Mouse (Mus musculus) heart, postnatal 25 days (tissue): ENCODE data around the gene Map2k5. TPM values are rescaled to one million over a fixed set of nuclear protein-coding genes. Genes with fewer than 3 reads are reported as not detected.

Source experiments
- DNase-seq: peaks from one replicate; pipeline ENCODE4 v3.0.0; 2022; ENCODE audit warnings: low spot score
- intact Hi-C: fragments of 180-260 bp; cut with DNase I; formaldehyde crosslinking; loops from one replicate; pipeline ENCODE4 v1.15.1; 2025
- total RNA-seq, 2 experiments: library from RNA; stranded (reverse); gene quantifications; 2 replicates each; pipeline ENCODE4 v1.2.3; 2021

Gene Map2k5
- total RNA-seq, 2 experiments from 2014 or later: 18.7 to 19.8 TPM

DNA sequence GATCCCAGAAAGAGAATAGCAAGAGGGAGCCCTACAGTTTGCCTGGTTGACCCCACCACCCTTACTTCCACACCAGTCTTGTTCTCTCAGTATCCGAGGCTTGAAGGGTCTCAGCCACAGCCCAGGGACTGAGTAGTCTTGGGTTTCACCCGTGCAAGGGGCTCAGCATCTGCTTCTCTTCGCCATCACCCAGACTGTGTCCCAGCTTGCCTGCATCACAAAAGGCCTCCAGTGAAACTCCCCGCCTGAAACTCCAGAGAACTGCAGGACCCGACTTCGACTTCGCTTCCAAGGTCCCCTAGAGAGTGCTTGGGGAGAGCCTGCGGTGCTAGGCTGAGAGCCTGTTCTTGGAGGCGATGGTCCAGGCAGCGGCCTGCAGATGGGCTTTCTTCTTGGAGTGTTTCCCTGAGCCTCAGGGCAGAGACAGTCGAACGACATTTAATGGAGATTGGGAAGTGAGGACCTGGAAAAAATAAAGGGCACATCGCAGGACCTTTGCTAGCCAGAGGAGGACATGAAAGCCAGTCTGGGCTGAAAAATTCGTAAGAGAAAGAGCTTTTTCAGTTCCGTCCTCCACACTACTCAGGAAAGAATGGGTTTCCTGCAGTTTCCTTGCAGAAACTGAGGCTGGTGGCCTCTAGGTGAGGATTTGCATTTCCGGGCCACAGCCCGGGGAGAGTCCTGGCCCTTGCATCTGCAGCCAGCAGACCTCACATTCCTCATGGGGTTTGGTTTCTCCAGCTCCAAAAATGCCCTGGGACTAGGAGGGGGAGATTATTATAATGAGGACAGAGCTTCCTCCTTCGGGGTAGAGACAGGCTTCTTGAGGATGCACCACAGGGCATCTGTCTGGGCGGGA is 240.7 kb downstream of the Map2k5 start:
- intact Hi-C loops: loop anchor here (1.0 to 5.0 kb wide), 3 partner anchors 325 to 705 kb away; partner anchors contain the start of genes Aagab and Iqch

DNA sequence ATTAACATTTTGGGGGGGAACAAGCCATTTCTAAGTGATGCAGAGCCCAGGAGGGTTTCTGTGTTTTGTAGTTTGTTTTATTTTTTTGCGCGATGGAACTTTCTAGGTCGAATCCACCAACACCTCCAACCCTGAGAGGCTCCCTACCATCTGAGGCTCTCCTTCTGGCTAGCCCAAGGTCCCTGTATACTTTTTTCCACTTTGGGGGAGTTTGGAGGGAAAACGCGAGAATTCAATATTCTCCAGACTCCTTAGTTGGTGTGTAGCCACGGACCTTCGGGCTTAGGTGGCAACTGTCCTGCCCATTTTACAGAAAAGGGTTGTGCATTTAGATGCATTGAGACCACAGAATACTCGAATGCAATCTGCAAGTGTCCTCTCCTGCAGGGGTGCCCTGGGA is 241.5 kb downstream of the Map2k5 start:
- no peak for DNase-seq
- intact Hi-C loops: loop anchor here (1.0 to 5.0 kb wide), 3 partner anchors 326 to 706 kb away; partner anchors contain the start of genes Aagab and Iqch

More for the DNA sequence above, 240.7 kb downstream of the Map2k5 start:
- no peak for DNase-seq

DNA sequence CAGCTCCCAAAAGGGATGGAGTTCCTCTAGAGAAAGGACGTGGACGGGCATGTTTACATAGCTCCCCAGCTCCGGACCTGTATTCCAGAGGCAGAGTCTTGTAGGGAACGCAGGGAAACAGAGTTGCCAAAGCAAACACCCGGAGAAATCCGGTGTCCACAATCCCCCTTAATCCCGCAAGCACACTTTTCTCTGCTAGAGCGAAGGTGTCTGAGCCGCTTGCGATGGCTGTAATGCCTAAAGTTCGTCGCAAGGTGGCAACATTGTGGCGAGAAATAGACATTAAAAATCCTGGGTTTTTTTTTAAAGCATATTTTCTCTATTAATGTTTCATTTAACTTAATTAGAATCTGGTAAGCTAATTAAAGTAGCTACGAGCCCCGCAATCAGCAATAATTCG is 241.9 kb downstream of the Map2k5 start:
- intact Hi-C loops: loop anchor here (1.0 to 5.0 kb wide), 3 partner anchors 326 to 706 kb away; partner anchors contain the start of genes Aagab and Iqch
- no peak for DNase-seq

DNA sequence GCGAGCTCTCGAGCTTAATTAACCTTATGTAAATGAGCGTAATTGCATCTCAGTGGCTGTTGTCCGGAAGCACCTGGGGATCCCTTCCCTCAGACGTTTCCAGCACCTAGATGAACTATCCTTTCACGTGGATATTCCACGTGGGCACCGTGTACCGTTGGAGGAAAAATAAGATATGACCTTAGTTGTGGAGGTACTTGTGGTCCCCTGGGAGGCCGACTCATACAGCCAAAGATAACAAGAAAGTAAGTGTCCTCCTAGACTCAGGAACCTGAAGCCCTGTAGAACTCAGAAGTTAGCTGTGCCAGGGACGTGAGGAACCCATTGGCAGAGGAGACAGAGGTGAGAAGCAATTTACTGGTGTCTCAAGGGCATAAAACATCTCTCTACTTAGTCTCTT is 242.3 kb downstream of the Map2k5 start:
- DNase-seq: no peak
- intact Hi-C loops: loop anchor here (5.0 kb wide), 2 partner anchors 467 to 707 kb away; partner anchors contain the start of genes Aagab and Iqch

DNA sequence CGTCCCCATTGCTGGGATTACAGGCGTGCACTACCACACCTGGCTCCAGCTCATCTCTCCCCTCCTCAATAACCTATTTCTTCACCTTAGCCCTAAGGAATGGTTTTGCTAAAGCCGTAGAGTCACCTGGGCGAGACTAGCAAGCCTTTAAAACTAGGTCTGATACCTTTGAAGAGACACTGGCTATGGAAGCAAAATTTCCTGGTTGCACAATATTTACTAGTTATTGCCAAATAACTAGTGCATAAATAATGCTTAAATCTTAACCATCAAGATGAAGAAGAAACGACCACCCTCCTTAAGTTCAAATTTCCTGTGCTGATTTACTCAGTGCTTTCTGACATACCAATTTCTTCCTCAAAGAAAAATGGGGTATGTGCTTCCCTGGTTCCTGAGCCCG is 244.0 kb downstream of the Map2k5 start:
- intact Hi-C loops: no loop called here
- DNase-seq: no peak

DNA sequence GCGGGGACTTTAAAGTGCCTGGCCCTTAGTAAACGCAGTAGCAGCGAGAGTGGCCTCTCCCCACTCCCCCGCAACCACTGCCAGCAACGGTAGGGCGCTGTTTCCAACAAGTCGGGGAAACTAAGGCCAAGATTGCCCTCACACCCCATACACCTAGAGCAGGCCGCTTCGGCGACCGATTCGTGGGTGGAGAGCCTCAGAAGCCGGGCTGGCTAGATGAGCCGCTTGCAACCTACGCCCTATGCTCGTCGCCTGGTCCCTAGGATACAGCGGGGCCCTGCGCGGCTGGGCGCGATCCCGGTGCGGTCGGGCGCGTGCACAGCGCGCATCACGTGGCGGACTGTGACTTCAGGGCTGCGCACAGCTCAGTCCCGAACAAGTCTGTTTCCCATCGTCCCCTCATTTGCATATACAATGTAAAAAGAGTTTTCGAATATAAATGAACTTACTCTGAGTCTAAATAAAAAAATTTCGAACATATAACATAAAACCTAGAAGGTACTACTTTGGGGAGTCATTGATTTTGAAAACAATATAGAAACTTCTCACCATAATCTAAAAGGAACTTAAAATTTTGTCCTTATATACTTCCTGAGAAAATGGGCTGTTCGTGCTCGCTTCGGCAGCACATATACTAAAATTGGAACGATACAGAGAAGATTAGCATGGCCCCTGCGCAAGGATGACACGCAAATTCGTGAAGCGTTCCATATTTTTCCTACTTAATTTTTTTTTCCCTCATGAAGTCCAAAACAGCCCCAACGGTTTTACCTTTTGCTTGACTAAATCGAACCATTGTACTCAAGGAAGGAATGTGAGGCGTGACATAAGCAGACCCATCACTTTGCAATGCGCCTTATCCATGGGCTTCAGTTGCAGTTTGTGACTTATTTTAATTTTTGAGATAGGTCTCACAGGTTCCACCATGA is 244.8 kb downstream of the Map2k5 start:
- DNase-seq: peak; percentile 93
- intact Hi-C loops: no loop called here

DNA sequence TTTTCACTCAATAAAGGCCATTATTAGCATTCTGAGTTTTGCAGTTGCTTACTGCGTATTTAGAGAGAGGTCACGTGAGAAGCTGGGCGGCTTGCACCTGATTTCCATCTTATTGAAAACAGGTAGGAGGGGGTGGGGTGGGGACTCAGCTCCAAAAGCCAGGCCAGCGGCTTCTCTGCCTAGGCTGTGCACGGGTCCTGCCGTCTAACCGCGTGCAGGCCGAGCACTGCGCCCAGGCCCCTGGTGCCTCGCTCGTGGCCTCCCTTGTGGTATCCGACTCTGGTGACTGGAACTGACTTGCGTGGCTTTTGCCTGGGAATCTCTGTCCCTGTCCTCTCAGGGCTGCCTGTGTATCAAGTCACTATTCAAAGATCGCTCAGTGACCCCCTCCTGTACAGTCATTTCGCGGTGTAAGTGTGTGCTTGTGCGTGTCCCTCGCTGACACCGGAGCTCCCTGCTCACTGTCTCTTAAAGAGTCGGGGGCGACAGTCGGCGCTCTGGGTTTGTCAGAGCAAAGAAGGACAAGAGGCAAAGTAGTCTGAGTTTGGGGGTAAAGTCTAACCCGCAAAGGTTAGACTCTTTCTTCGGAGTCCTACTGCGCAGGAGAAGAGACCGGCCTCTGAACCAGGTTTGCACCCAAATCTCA is 245.6 kb downstream of the Map2k5 start:
- intact Hi-C loops: no loop called here
- peak; percentile 16 for DNase-seq

DNA sequence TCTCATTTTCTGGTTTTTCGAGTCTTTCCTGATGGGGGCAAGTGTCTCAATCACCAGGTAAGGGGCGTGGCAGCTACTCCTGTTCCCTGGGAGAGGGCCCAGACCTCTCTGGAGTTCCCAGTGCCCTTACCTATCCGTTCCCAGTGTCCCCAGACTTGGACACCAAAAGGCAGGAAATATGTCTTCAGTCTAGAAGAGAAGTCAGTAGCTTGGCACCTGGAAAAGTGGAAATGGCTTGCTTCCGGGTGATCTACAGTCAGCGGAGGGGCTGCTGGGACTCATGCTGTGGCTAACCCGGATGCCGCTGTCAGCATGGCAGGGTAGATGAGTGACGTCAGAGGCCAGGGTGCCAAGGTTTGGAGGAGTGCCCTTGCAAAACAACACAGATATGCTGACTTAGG is 248.1 kb downstream of the Map2k5 start:
- intact Hi-C loops: loop anchor here (10.0 kb wide), 1 partner anchor 215 kb away; no protein-coding TSS in a partner anchor
- DNase-seq: no peak

DNA sequence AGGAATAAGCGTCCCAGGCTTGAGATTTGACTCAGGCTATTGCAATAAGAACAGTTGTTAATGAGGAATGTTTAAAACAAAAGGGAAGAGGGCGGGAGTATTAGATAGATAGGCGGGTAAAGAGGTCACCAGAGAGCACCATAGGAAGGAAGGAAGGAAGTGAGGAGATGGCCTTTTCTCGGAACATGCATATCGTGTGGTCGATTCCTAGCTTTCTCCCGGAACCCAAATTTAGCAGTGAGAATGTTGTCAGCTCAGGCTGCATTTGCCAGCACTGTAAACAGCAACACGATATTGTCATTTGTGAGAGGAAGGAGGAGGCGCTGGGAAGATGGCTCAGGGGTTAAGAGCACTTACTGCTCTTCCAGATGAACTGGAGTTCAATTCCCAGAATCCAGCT is 253.2 kb downstream of the Map2k5 start:
- intact Hi-C loops: loop anchor here (2.0 to 10.0 kb wide), 4 partner anchors 47 to 278 kb away; no protein-coding TSS in a partner anchor
- DNase-seq: no peak

DNA sequence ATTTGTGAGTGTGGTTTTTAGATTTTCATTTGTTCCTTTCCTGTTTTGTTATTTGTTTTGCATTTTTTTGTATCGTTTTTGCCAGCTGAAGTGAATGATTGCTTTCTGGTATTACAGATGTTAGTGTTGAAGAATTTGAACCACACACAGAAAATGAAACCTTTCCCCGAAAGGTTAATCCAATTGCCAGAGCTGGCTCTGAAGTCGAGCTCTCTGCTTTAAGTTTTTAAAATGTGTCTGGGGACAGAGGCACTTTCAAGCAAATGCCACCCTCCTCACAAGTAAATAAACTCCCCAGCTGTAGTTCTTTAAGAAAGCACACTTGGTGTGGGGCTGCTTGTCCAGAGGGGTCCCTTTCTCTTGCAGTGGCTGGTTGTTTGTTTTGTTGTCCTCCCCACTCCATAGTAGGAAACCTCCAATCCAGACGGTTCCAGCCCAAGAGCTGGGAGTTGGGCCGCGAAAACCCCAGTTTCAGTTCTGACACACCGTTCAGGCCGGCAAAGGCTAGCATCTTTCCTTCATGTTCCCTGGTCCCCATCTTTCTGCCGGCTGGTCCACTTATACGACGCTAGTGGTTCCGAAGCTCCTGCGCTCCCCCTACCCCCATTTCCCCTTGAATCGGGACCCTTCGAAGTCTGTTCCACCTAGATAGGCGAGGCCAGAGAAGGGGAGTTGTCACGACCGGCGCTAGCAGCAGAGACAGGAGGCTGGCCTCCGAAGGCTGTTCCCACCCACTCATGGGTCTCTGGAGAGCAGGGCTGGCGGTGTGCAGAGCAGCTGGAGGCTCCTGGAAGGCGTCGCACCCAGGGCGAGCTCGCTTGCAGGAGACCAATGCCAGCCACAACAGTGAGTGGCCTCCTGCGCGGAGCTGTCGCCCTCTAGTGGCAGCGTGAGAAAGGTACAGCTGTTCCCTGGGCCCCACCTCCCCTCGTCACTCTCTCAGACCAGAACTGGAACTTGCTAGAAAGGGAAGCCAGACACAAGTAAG is 254.0 kb downstream of the Map2k5 start:
- intact Hi-C loops: loop anchor here (2.0 to 10.0 kb wide), 4 partner anchors 46 to 277 kb away; no protein-coding TSS in a partner anchor
- DNase-seq: peak; percentile 91

DNA sequence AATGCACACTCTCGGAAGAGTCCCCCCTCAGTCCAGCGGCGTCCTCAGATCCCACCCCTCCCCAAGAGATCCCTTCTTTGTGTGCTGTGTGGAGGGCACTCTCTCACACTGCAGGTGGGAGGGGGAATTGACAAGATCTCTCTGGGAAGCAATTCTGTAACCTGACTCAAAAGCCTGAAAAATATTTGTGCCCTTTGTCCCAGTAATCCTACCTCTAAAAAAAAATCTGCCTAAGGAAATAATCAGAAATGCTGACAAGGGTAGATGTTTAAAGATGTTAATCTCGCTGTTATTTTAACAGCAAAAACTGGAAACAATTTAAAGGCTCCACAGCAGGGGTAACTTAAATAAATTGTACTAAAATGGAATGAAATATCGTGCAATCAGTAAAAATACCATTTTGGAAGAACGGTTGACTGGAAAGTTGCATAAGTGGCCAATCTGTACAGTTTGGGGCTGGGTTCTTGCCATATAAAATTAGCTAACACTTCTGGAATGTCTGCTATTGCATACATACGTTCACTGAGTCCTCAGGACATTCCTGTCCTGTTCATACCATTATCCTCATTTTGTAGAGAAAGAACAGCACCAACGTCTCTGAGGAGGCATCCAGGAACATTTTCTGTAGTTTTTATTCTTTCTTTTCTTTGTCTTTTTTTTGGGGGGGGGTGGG is 255.4 kb downstream of the Map2k5 start:
- intact Hi-C loops: loop anchor here (5.0 to 10.0 kb wide), 2 partner anchors 45 to 207 kb away; no protein-coding TSS in a partner anchor
- no peak for DNase-seq

DNA sequence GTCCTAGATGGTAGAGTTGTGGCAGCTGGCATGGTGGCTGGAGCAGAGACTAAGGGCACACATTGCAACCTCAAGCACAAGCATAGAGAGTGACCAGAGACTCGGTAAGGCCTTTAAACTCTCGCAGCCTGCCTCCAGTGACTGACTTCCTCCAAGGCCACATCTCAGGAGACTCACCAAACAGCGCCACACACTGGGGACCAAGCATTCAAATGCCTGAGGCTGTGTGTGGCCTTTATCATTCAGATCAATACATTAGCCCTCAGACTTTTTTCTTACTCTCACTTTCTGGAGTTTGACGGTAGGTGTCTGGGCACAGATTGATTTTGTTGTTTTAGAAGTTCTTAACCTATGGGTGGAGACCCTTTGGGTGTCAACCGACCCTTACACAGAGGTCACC is 259.3 kb downstream of the Map2k5 start:
- intact Hi-C loops: no loop called here

More for the DNA sequence above, 259.3 kb downstream of the Map2k5 start:
- no peak for DNase-seq

Other genes with a start within 250 kb of the Map2k5 start
- gene Skor1, start 228.9 kb downstream of the Map2k5 start, total RNA-seq: not detected
- gene 2300009A05Rik, start 21.3 kb upstream of the Map2k5 start, total RNA-seq: 10 to 100 TPM; 36.2 to 37.3 TPM
- gene Iqch, start 224.6 kb upstream of the Map2k5 start, total RNA-seq: not detected
- 10 to 100 TPM; 17.9 to 22.0 TPM for gene Aagab, start 224.8 kb upstream of the Map2k5 start, total RNA-seq